Mouse (Mus musculus): Measurements from ENCODE around the gene Sox5. TPM values are rescaled to one million over a fixed set of nuclear protein-coding genes. Genes with fewer than 3 reads are reported as not detected.

Gene Sox5
- polyA plus RNA-seq, 1 experiment = 0.81 TPM

DNA sequence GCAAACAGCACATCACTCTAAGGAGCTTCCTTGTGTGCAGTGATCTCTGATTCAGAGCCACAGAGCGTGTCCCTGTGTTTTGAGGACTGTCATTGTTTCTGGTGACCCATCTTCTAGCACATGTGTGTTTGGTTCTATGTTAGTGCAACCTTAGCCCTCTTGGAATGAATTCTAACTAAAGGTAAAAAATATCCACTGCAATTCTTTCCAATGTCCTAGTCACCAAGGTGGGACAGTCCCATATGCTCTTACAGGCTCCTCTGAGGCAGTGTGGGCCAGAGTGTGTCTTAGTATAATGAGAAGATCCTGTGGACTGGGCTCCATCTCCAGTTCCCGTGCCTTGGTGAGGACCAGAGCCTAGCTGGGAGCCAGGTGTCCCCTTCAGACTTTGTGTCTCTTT lies 748.6 kb downstream of the Sox5 start:
- Histone ChIP-seq H3K4me3 (ENCODE audit: control insufficient read depth, insufficient read depth, low read length) (no peak overlapping the region), H3K27me3 (ENCODE audit: control insufficient read depth, insufficient read depth, low read length) (no peaks in the 10 kb centered on the region), H3K27ac (ENCODE audit: control insufficient read depth, insufficient read depth, low read length) (no peak overlapping the region), H3K4me1 (replicated peaks; ENCODE audit: control insufficient read depth, insufficient read depth, low read length) (no peaks in the 10 kb centered on the region), H3K36me3 (ENCODE audit: control insufficient read depth, insufficient read depth, low read length) (no peaks in the 10 kb centered on the region)
- TF ChIP-seq POLR2A (IDR thresholded peaks at IDR 0.05; ENCODE audit: control insufficient read depth, extremely low read depth, insufficient read depth, low read length, poor library complexity) (no peak), CTCF (IDR thresholded peaks at IDR 0.05; ENCODE audit: borderline replicate concordance, control insufficient read depth, extremely low read depth, insufficient read depth, low read length, poor library complexity) (no peak)
- 97% methylated on average over 2 of the region's 2 CpGs for WGBS
- no peak for DNase-seq

GRCm38 (mm10) chr6:144016929-144017328 lies 764.8 kb downstream of the Sox5 start:
- no peak for TF ChIP-seq POLR2A (IDR thresholded peaks at IDR 0.05; ENCODE audit: control insufficient read depth, extremely low read depth, insufficient read depth, low read length, poor library complexity)
- TF ChIP-seq CTCF (IDR thresholded peaks at IDR 0.05; ENCODE audit: borderline replicate concordance, control insufficient read depth, extremely low read depth, insufficient read depth, low read length, poor library complexity) = no peak
- Histone ChIP-seq H3K27me3 (ENCODE audit: control insufficient read depth, insufficient read depth, low read length) (no peaks in the 10 kb centered on the region), H3K27ac (ENCODE audit: control insufficient read depth, insufficient read depth, low read length) (no peak overlapping the region), H3K36me3 (ENCODE audit: control insufficient read depth, insufficient read depth, low read length) (no peaks in the 10 kb centered on the region), H3K4me1 (replicated peaks; ENCODE audit: control insufficient read depth, insufficient read depth, low read length) (peaks cover 2% of the 10 kb centered on the region), H3K4me3 (ENCODE audit: control insufficient read depth, insufficient read depth, low read length) (no peak overlapping the region)
- DNase-seq = no peak

DNA sequence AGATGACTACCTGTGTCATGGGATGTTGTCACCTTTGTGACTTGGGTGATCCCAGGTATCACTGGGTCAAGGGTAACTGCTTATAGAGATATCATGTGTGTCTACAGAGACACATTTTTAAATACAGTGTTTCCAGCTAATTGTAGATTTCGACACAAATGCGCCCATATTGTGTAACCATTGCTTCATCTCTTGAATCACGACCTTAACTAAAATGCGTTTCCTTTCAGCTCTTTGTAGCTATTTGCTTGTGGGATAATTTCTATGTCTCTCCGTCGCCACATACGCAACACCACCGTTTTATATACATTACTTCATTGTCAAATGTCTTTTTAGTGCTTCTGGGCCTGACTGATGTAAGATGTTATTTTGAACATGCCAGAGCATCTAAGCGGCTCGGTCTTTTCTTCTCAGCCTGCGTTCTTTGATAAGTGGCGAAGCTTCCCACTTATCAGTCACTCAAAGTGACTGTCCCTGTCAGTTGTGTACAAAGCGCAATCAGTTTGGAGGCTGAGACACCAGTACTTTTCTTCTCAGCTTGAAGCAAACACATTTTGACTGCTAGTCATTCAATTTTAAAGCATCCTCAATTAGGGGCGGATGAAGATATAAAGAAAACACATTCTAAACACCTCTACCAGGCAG lies 769.8 kb downstream of the Sox5 start:
- 95% methylated on average over 14 of the region's 14 CpGs for WGBS
- no peaks in the 10 kb centered on the region for H3K4me1 ChIP-seq (replicated peaks; ENCODE audit: control insufficient read depth, insufficient read depth, low read length)
- no peak for TF ChIP-seq CTCF (IDR thresholded peaks at IDR 0.05; ENCODE audit: borderline replicate concordance, control insufficient read depth, extremely low read depth, insufficient read depth, low read length, poor library complexity)
- TF ChIP-seq POLR2A (IDR thresholded peaks at IDR 0.05; ENCODE audit: control insufficient read depth, extremely low read depth, insufficient read depth, low read length, poor library complexity) = no peak

GRCm38 (mm10) chr6:144010995-144011394 lies 770.8 kb downstream of the Sox5 start:
- Histone ChIP-seq H3K36me3 (ENCODE audit: control insufficient read depth, insufficient read depth, low read length) (no peaks in the 10 kb centered on the region), H3K27ac (ENCODE audit: control insufficient read depth, insufficient read depth, low read length) (no peak overlapping the region), H3K27me3 (ENCODE audit: control insufficient read depth, insufficient read depth, low read length) (no peaks in the 10 kb centered on the region), H3K4me3 (ENCODE audit: control insufficient read depth, insufficient read depth, low read length) (no peak overlapping the region), H3K4me1 (replicated peaks; ENCODE audit: control insufficient read depth, insufficient read depth, low read length) (no peaks in the 10 kb centered on the region)
- TF ChIP-seq CTCF (IDR thresholded peaks at IDR 0.05; ENCODE audit: borderline replicate concordance, control insufficient read depth, extremely low read depth, insufficient read depth, low read length, poor library complexity) = no peak
- DNase-seq = no peak
- WGBS = 83% methylated on average over 3 of the region's 3 CpGs

More for the DNA sequence above, 769.8 kb downstream of the Sox5 start:
- Histone ChIP-seq H3K4me3 (ENCODE audit: control insufficient read depth, insufficient read depth, low read length) (no peak overlapping the region), H3K27ac (ENCODE audit: control insufficient read depth, insufficient read depth, low read length) (no peak overlapping the region), H3K27me3 (ENCODE audit: control insufficient read depth, insufficient read depth, low read length) (no peaks in the 10 kb centered on the region), H3K36me3 (ENCODE audit: control insufficient read depth, insufficient read depth, low read length) (no peaks in the 10 kb centered on the region)
- DNase-seq = no peak

GRCm38 (mm10) chr6:144010285-144010684 lies 771.5 kb downstream of the Sox5 start:
- TF ChIP-seq POLR2A (IDR thresholded peaks at IDR 0.05; ENCODE audit: control insufficient read depth, extremely low read depth, insufficient read depth, low read length, poor library complexity) (no peak), CTCF (IDR thresholded peaks at IDR 0.05; ENCODE audit: borderline replicate concordance, control insufficient read depth, extremely low read depth, insufficient read depth, low read length, poor library complexity) (no peak)
- no peak overlapping the region for H3K27ac ChIP-seq (ENCODE audit: control insufficient read depth, insufficient read depth, low read length)
- no peaks in the 10 kb centered on the region for H3K27me3 ChIP-seq (ENCODE audit: control insufficient read depth, insufficient read depth, low read length)
- no peaks in the 10 kb centered on the region for H3K4me1 ChIP-seq (replicated peaks; ENCODE audit: control insufficient read depth, insufficient read depth, low read length)
- H3K4me3 ChIP-seq (ENCODE audit: control insufficient read depth, insufficient read depth, low read length) = no peak overlapping the region
- no peak for DNase-seq
- H3K36me3 ChIP-seq (ENCODE audit: control insufficient read depth, insufficient read depth, low read length) = no peaks in the 10 kb centered on the region

GRCm38 (mm10) chr6:144005132-144005531 lies 776.6 kb downstream of the Sox5 start:
- no peak for DNase-seq
- TF ChIP-seq POLR2A (IDR thresholded peaks at IDR 0.05; ENCODE audit: control insufficient read depth, extremely low read depth, insufficient read depth, low read length, poor library complexity) (no peak), CTCF (IDR thresholded peaks at IDR 0.05; ENCODE audit: borderline replicate concordance, control insufficient read depth, extremely low read depth, insufficient read depth, low read length, poor library complexity) (no peak)
- 96% methylated on average over 6 of the region's 6 CpGs for WGBS
- H3K27me3 ChIP-seq (ENCODE audit: control insufficient read depth, insufficient read depth, low read length) = no peaks in the 10 kb centered on the region
- no peaks in the 10 kb centered on the region for H3K36me3 ChIP-seq (ENCODE audit: control insufficient read depth, insufficient read depth, low read length)
- H3K4me1 ChIP-seq (replicated peaks; ENCODE audit: control insufficient read depth, insufficient read depth, low read length) = no peaks in the 10 kb centered on the region
- H3K4me3 ChIP-seq (ENCODE audit: control insufficient read depth, insufficient read depth, low read length) = no peak overlapping the region
- no peak overlapping the region for H3K27ac ChIP-seq (ENCODE audit: control insufficient read depth, insufficient read depth, low read length)

DNA sequence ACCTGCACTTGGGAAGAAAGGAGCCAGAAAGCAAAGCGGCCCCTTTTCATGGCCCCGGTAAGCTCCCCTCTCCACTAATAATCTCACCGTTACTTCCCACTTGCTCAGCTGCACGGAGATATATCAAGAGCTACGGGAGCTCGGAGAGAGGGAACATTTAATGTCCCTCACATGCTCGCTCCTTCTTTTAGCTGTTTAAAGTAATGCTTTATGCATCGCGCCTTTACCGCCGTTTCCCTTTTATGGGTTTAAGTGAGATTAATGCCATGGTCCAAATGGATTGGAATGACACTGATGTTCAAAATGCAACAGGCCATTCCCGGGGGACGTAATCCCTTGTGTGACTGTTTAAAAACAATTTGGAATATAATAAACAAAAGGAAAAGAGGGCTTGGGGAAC lies 783.6 kb downstream of the Sox5 start:
- no peaks in the 10 kb centered on the region for H3K36me3 ChIP-seq (ENCODE audit: control insufficient read depth, insufficient read depth, low read length)
- TF ChIP-seq CTCF (IDR thresholded peaks at IDR 0.05; ENCODE audit: borderline replicate concordance, control insufficient read depth, extremely low read depth, insufficient read depth, low read length, poor library complexity) (no peak), POLR2A (IDR thresholded peaks at IDR 0.05; ENCODE audit: control insufficient read depth, extremely low read depth, insufficient read depth, low read length, poor library complexity) (no peak)
- H3K27me3 ChIP-seq (ENCODE audit: control insufficient read depth, insufficient read depth, low read length) = no peaks in the 10 kb centered on the region
- H3K4me1 ChIP-seq (replicated peaks; ENCODE audit: control insufficient read depth, insufficient read depth, low read length) = no peaks in the 10 kb centered on the region
- H3K4me3 ChIP-seq (ENCODE audit: control insufficient read depth, insufficient read depth, low read length) = no peak overlapping the region
- no peak for DNase-seq
- no peak overlapping the region for H3K27ac ChIP-seq (ENCODE audit: control insufficient read depth, insufficient read depth, low read length)
- WGBS = 97% methylated on average over 13 of the region's 13 CpGs
